34 mouse cellular contexts compared by ENCODE assay signal in the genomic region with DNA sequence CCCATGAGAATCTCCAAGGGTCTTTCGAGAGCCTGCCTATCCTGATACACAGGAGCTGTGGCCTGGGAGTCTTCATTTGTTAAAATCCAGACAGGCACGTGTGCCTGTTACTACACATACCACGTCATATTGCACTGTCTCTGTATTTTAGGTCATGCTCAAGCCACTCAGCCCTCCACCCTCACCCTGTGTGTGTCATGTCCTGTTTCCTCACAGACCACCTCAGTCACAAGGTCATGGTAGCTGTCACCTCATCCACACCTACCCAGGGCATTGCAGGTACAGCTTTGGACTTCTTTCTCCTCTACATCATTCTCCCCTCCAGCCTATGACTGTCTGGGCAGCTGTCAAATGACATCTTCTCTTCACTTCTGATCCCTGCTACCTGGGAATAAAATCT.
A peak's percentile ranks its signal among the peaks of the same experiment; 100 is the strongest.
DNase-seq lines count a peak whose midpoint lies in the region; ATAC-seq and TF ChIP-seq lines count a peak whose summit lies in the region.
"Had no signal": no experiment of that assay in that cellular context is flagged by ENCODE, and none has a peak within 500 bp of the region (broad histone marks: within the 10 kb centered on the region; RNA-seq: fewer than 3 reads in every experiment).

No protein-coding gene starts in this region.

- H3K27me3 ChIP-seq in liver, embryonic 12.5 days (replicated peaks) = peaks cover 25% of the 10 kb centered on the region
- no peaks in the 10 kb centered on the region for H3K27me3 ChIP-seq in liver, postnatal 0 days (ENCODE audit: insufficient read depth, low read length)
- H3K27me3 ChIP-seq in liver, embryonic 15.5 days = peaks cover 22% of the 10 kb centered on the region
- H3K27me3 ChIP-seq in megakaryocyte, embryonic 14.5 days (replicated peaks) = peaks cover 19% of the 10 kb centered on the region
- H3K27me3 ChIP-seq in hindbrain, embryonic 16.5 days (replicated peaks; ENCODE audit: control insufficient read depth, insufficient read depth, low read length) = no peaks in the 10 kb centered on the region
- H3K27me3 ChIP-seq: CH12.LX; forebrain, embryonic 13.5 days; hindbrain, embryonic 13.5 days had no signal

- peak overlapping the region; percentile 54 for H3K27ac ChIP-seq in liver, embryonic 12.5 days
- no peak overlapping the region for H3K27ac ChIP-seq in liver, postnatal 0 days (ENCODE audit: low read depth)
- peak overlapping the region; percentile 14 for H3K27ac ChIP-seq in liver, embryonic 15.5 days (replicated peaks)
- no peak overlapping the region for H3K27ac ChIP-seq in hindbrain, embryonic 16.5 days (ENCODE audit: low read depth, low read length)
- H3K27ac ChIP-seq: embryonic facial prominence, embryonic 10.5 days; embryonic facial prominence, embryonic 13.5 days; forebrain, embryonic 10.5 days; forebrain, embryonic 13.5 days; gastrocnemius, adult 2 months; heart, embryonic 15.5 days; hindbrain, embryonic 10.5 days; hindbrain, embryonic 13.5 days; hindbrain, postnatal 0 days had no signal

- H3K9ac ChIP-seq in liver, embryonic 12.5 days = no peak overlapping the region
- no peak overlapping the region for H3K9ac ChIP-seq in liver, postnatal 0 days (replicated peaks)
- no peak overlapping the region for H3K9ac ChIP-seq in liver, embryonic 15.5 days
- H3K9ac ChIP-seq in hindbrain, embryonic 16.5 days (ENCODE audit: low read depth, low read length) = no peak overlapping the region
- H3K9ac ChIP-seq: embryonic facial prominence, embryonic 13.5 days; forebrain, embryonic 13.5 days; forebrain, postnatal 0 days; heart, embryonic 12.5 days; heart, embryonic 15.5 days; hindbrain, embryonic 13.5 days had no signal

- H3K4me1 ChIP-seq in liver, embryonic 12.5 days = peaks cover 55% of the 10 kb centered on the region
- H3K4me1 ChIP-seq in liver, postnatal 0 days (ENCODE audit: insufficient read depth) = peaks cover 7% of the 10 kb centered on the region; the same call in 1 of the 2 replicates
- peaks cover 42% of the 10 kb centered on the region for H3K4me1 ChIP-seq in liver, embryonic 15.5 days (replicated peaks)
- peaks cover 47% of the 10 kb centered on the region for H3K4me1 ChIP-seq in megakaryocyte, embryonic 14.5 days
- H3K4me1 ChIP-seq in hindbrain, embryonic 16.5 days (ENCODE audit: control insufficient read depth, insufficient read depth, low read depth, low read length) = no peaks in the 10 kb centered on the region
- H3K4me1 ChIP-seq: embryonic facial prominence, embryonic 10.5 days; forebrain, embryonic 10.5 days; heart, embryonic 12.5 days; heart, embryonic 15.5 days had no signal

- H3K9me3 ChIP-seq in liver, embryonic 12.5 days (replicated peaks) = no peaks in the 10 kb centered on the region
- H3K9me3 ChIP-seq in liver, postnatal 0 days (ENCODE audit: low read length) = no peaks in the 10 kb centered on the region
- H3K9me3 ChIP-seq in liver, embryonic 15.5 days (replicated peaks) = no peaks in the 10 kb centered on the region
- H3K9me3 ChIP-seq in megakaryocyte, embryonic 14.5 days = peaks cover 2% of the 10 kb centered on the region; the same call in 1 of the 2 replicates
- no peaks in the 10 kb centered on the region for H3K9me3 ChIP-seq in hindbrain, embryonic 16.5 days (ENCODE audit: control insufficient read depth, low read length)
- H3K9me3 ChIP-seq: embryonic facial prominence, embryonic 10.5 days; embryonic facial prominence, embryonic 13.5 days; forebrain, embryonic 10.5 days; forebrain, embryonic 13.5 days; heart, embryonic 12.5 days; heart, embryonic 15.5 days; hindbrain, embryonic 10.5 days; hindbrain, embryonic 13.5 days had no signal

- no peak for ATAC-seq in liver, embryonic 12.5 days
- no peak for ATAC-seq in liver, postnatal 0 days
- ATAC-seq in liver, embryonic 15.5 days (ENCODE audit: insufficient read depth) = no peak
- no peak for ATAC-seq in erythroid progenitor cell, adult 5-6 weeks (replicated peaks; ENCODE audit: low FRiP score, poor library complexity, severe bottlenecking)
- no peak for ATAC-seq in hindbrain, embryonic 16.5 days
- ATAC-seq: forebrain, embryonic 13.5 days; forebrain, postnatal 0 days; hindbrain, postnatal 0 days had no signal

- WGBS in liver, embryonic 12.5 days (ENCODE audit: insufficient replicate concordance) = 64% methylated on average over 3 of the region's 3 CpGs
- 73% methylated on average over 3 of the region's 3 CpGs for WGBS in liver, postnatal 0 days (ENCODE audit: insufficient replicate concordance)
- WGBS in liver, embryonic 15.5 days (ENCODE audit: insufficient replicate concordance) = 62% methylated on average over 3 of the region's 3 CpGs
- 73% methylated on average over 3 of the region's 3 CpGs for whole genome bisulfite sequencing in hindbrain, embryonic 16.5 days

- H3K36me3 ChIP-seq in liver, embryonic 12.5 days = no peaks in the 10 kb centered on the region
- no peaks in the 10 kb centered on the region for H3K36me3 ChIP-seq in liver, postnatal 0 days (replicated peaks; ENCODE audit: insufficient read depth, low read length)
- H3K36me3 ChIP-seq in liver, embryonic 15.5 days (replicated peaks) = no peaks in the 10 kb centered on the region
- H3K36me3 ChIP-seq in megakaryocyte, embryonic 14.5 days (replicated peaks; ENCODE audit: low read length) = no peaks in the 10 kb centered on the region
- H3K36me3 ChIP-seq in hindbrain, embryonic 16.5 days (ENCODE audit: control insufficient read depth, insufficient read depth, low read length) = no peaks in the 10 kb centered on the region
- H3K36me3 ChIP-seq: embryonic facial prominence, embryonic 10.5 days; embryonic facial prominence, embryonic 13.5 days; forebrain, embryonic 10.5 days; G1E; heart, embryonic 12.5 days; heart, embryonic 15.5 days; hindbrain, embryonic 10.5 days; hindbrain, embryonic 13.5 days had no signal

- no peak overlapping the region for H3K4me2 ChIP-seq in liver, embryonic 12.5 days
- no peak overlapping the region for H3K4me2 ChIP-seq in liver, postnatal 0 days (ENCODE audit: low read depth, low read length)
- no peak overlapping the region for H3K4me2 ChIP-seq in liver, embryonic 15.5 days
- no peak overlapping the region for H3K4me2 ChIP-seq in hindbrain, embryonic 16.5 days (ENCODE audit: low read length)
- H3K4me2 ChIP-seq: embryonic facial prominence, embryonic 13.5 days; forebrain, embryonic 13.5 days; heart, embryonic 12.5 days; heart, embryonic 15.5 days; hindbrain, embryonic 13.5 days had no signal

- TF ChIP-seq EP300 in liver, postnatal 0 days (IDR thresholded peaks at IDR 0.05; ENCODE audit: low read depth) = no peak

- no peak overlapping the region for H3K4me3 ChIP-seq in liver, embryonic 12.5 days
- no peak overlapping the region for H3K4me3 ChIP-seq in liver, postnatal 0 days (ENCODE audit: low read depth, low read length)
- H3K4me3 ChIP-seq in liver, embryonic 15.5 days (replicated peaks) = no peak overlapping the region
- H3K4me3 ChIP-seq in megakaryocyte, embryonic 14.5 days (replicated peaks) = peak overlapping the region; percentile 24
- H3K4me3 ChIP-seq in hindbrain, embryonic 16.5 days (ENCODE audit: low read length) = no peak overlapping the region
- H3K4me3 ChIP-seq: embryonic facial prominence, embryonic 10.5 days; embryonic facial prominence, embryonic 13.5 days; erythroblast, embryonic 14.5 days; forebrain, embryonic 10.5 days; forebrain, embryonic 13.5 days; gastrocnemius, adult 2 months; heart, embryonic 12.5 days; heart, embryonic 15.5 days; hindbrain, embryonic 10.5 days; hindbrain, embryonic 13.5 days had no signal

- TF ChIP-seq CTCF in liver, postnatal 0 days (IDR thresholded peaks at IDR 0.05; ENCODE audit: low read depth) = no peak

- DNase-seq in liver, postnatal 0 days = no peak
- peak; percentile 62 for DNase-seq in 416B (ENCODE audit: low read depth)
- no peak for DNase-seq in right cerebral cortex, adult 18-20 months
- DNase-seq: adrenal gland, adult 8-10 months; adrenal gland, postnatal 25 days; B cell, adult 2 months; cerebellum, adult 11-12 months; cerebellum, adult 8-10 months; cerebellum, postnatal 10 days; cerebellum, postnatal 36 days; embryo, embryonic 11 days; forebrain, postnatal 0 days; gastrocnemius, adult 2 months; gastrocnemius, postnatal 14 days; heart, adult 18-20 months; heart, postnatal 10 days; heart, postnatal 36 days had no signal

Comparison
In these comparisons a context has a peak if more than half of its experiments do, and no peak if none do; other contexts are left out.
1. H3K27ac ChIP-seq: peak in liver, embryonic 12.5 days (single experiment) and liver, embryonic 15.5 days (single experiment); none in liver, postnatal 0 days (single experiment) and hindbrain, embryonic 16.5 days (single experiment).